Mouse (Mus musculus): ENCODE results near the gene Klrb1f. TPM values are rescaled to one million over a fixed set of nuclear protein-coding genes. Genes with fewer than 3 reads are reported as not detected.
"Not testable (repeated sequence)": the region's sequence is repeated elsewhere in the genome, so short reads cannot be mapped to it uniquely, and the experiment has no call there.

The Klrb1f gene
- polyA plus RNA-seq, 2 experiments: 0.15 to 0.23 TPM

DNA sequence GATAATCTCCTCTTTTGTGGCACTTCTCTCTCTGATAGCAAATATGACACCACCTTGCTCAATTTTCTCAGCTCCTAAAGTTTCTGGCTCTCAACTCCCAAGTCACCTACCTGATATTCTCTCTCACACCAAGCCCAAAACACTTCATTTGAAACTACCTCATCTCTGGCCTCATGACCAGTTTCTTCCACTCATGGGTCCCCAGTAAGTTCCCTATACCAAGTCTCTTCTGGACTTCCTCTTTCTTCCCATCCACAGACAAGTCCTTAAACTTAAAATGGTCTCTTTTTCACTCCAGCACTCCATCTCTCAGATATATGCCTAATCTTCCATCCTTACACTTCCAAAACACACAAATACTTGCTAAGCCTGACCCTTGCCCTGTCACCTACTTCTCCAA is 12.3 kb downstream of the Klrb1f start:
- DNase-seq (ENCODE audit: low read depth in 3 of 3, low spot score in 3 of 3) (no peak), ATAC-seq (ENCODE audit: insufficient read depth) (no peak)
- H3K9ac ChIP-seq (replicated peaks): no peak overlapping the region
- H3K9me3 ChIP-seq (ENCODE audit: control insufficient read depth, low read length): no peaks in the 10 kb centered on the region
- no peaks in the 10 kb centered on the region for H3K27me3 ChIP-seq (ENCODE audit: control insufficient read depth, insufficient read depth, low read length)
- H3K4me1 ChIP-seq (replicated peaks; ENCODE audit: control insufficient read depth in 2 of 2, insufficient read depth in 2 of 2, low read length in 1 of 2): no peaks in the 10 kb centered on the region
- H3K4me2 ChIP-seq (ENCODE audit: low read depth): no peak overlapping the region
- no peaks in the 10 kb centered on the region for H3K36me3 ChIP-seq (replicated peaks; ENCODE audit: control insufficient read depth, insufficient read depth, low read depth)
- TF ChIP-seq EP300 (IDR thresholded peaks at IDR 0.05; ENCODE audit: low read depth): no peak
- no peak for TF ChIP-seq CTCF (IDR thresholded peaks at IDR 0.05; ENCODE audit: low read depth)
- H3K4me3 ChIP-seq (ENCODE audit: insufficient read depth in 1 of 2, low read depth in 2 of 2, low read length in 2 of 2): no peak overlapping the region
- H3K27ac ChIP-seq: no peak overlapping the region

DNA sequence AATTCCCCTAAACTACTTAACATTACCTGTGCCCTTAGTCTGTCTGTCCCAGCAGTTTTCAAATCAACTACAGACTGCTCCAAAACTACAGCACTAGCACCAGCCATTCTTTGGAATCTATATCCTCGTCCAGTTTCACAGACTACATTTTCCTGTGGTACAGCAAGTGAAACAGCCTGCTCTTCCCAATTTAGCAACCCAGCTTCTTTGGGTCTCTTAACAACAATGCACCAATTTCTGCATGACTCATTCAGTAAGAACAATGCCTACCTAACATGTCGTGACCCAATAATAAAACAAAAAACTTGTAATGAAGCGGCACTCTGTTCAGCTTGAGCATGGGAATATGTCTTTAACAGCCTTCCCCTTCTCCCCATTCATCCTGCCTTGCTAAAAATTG is 19.7 kb downstream of the Klrb1f start:
- ATAC-seq (ENCODE audit: insufficient read depth) (no peak), DNase-seq (ENCODE audit: low read depth in 3 of 3, low spot score in 3 of 3) (no peak)
- Histone ChIP-seq H3K36me3 (replicated peaks; ENCODE audit: control insufficient read depth, insufficient read depth, low read depth) (no peaks in the 10 kb centered on the region), H3K4me1 (replicated peaks; ENCODE audit: control insufficient read depth in 2 of 2, insufficient read depth in 2 of 2, low read length in 1 of 2) (no peaks in the 10 kb centered on the region), H3K4me3 (ENCODE audit: insufficient read depth in 1 of 2, low read depth in 2 of 2, low read length in 2 of 2) (no peak overlapping the region), H3K27me3 (ENCODE audit: control insufficient read depth, insufficient read depth, low read length) (no peaks in the 10 kb centered on the region), H3K27ac (no peak overlapping the region), H3K9ac (replicated peaks) (no peak overlapping the region), H3K4me2 (ENCODE audit: low read depth) (no peak overlapping the region), H3K9me3 (ENCODE audit: control insufficient read depth, low read length) (no peaks in the 10 kb centered on the region)
- TF ChIP-seq CTCF (IDR thresholded peaks at IDR 0.05; ENCODE audit: low read depth): no peak
- no peak for TF ChIP-seq EP300 (IDR thresholded peaks at IDR 0.05; ENCODE audit: low read depth)
- 49% methylated on average over 3 of the region's 3 CpGs for WGBS (ENCODE audit: insufficient replicate concordance)

DNA sequence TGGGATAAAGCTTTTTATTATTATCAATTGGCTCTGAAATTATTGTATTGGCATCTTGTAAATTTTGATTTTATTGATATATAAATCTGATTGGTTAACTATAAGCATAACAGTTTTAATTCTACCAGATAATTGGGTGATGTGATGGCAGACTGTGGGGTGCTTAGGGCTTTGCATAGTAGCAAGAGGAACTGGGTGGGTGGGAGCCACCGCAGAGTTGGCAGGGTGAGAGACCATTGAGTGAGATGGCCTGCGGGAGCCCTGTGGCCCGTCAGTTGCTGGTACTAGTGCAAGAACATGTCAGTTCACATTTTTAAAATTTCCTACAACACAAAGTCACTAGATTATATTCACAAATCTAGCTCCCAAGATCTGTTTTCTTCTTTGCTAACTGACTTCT is 20.2 kb downstream of the Klrb1f start:
- TF ChIP-seq CTCF (IDR thresholded peaks at IDR 0.05; ENCODE audit: low read depth): no peak
- TF ChIP-seq EP300 (IDR thresholded peaks at IDR 0.05; ENCODE audit: low read depth): no peak
- no peak for ATAC-seq (ENCODE audit: insufficient read depth)
- Histone ChIP-seq H3K4me2 (ENCODE audit: low read depth) (no peak overlapping the region), H3K4me1 (replicated peaks; ENCODE audit: control insufficient read depth in 2 of 2, insufficient read depth in 2 of 2, low read length in 1 of 2) (no peaks in the 10 kb centered on the region), H3K4me3 (ENCODE audit: insufficient read depth in 1 of 2, low read depth in 2 of 2, low read length in 2 of 2) (no peak overlapping the region), H3K27ac (no peak overlapping the region), H3K36me3 (replicated peaks; ENCODE audit: control insufficient read depth, insufficient read depth, low read depth) (no peaks in the 10 kb centered on the region), H3K9me3 (ENCODE audit: control insufficient read depth, low read length) (no peaks in the 10 kb centered on the region), H3K9ac (replicated peaks) (no peak overlapping the region), H3K27me3 (ENCODE audit: control insufficient read depth, insufficient read depth, low read length) (no peaks in the 10 kb centered on the region)
- WGBS (ENCODE audit: insufficient replicate concordance): 63% methylated on average over 3 of the region's 3 CpGs
- DNase-seq (ENCODE audit: low read depth in 3 of 3, low spot score in 3 of 3): no peak

DNA sequence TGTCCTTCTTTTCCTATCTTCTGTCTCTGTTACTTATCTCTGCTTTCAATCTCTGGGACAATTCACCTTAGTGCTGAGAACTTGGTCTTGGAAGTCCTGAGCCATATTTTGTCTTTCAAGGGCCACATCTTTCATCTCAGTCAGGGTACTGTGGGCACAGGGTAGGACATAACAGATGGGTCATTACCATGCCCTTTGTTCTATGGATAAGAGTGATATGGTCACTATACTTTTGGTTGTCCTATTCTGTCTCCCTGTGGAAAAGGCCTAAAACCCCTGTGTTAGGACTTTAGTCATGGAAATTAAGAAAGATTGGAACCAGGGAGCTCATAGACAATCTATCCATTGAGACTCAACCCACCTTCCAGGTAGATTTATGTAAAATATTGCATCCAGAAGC is 20.8 kb downstream of the Klrb1f start:
- Histone ChIP-seq H3K27me3 (ENCODE audit: control insufficient read depth, insufficient read depth, low read length) (no peaks in the 10 kb centered on the region), H3K9ac (replicated peaks) (no peak overlapping the region), H3K4me2 (ENCODE audit: low read depth) (no peak overlapping the region), H3K36me3 (replicated peaks; ENCODE audit: control insufficient read depth, insufficient read depth, low read depth) (no peaks in the 10 kb centered on the region), H3K9me3 (ENCODE audit: control insufficient read depth, low read length) (no peaks in the 10 kb centered on the region), H3K4me3 (ENCODE audit: insufficient read depth in 1 of 2, low read depth in 2 of 2, low read length in 2 of 2) (no peak overlapping the region), H3K27ac (no peak overlapping the region), H3K4me1 (replicated peaks; ENCODE audit: control insufficient read depth in 2 of 2, insufficient read depth in 2 of 2, low read length in 1 of 2) (no peaks in the 10 kb centered on the region)
- ATAC-seq (ENCODE audit: insufficient read depth) (no peak), DNase-seq (ENCODE audit: low read depth in 3 of 3, low spot score in 3 of 3) (no peak)
- TF ChIP-seq EP300 (IDR thresholded peaks at IDR 0.05; ENCODE audit: low read depth): no peak
- no peak for TF ChIP-seq CTCF (IDR thresholded peaks at IDR 0.05; ENCODE audit: low read depth)

DNA sequence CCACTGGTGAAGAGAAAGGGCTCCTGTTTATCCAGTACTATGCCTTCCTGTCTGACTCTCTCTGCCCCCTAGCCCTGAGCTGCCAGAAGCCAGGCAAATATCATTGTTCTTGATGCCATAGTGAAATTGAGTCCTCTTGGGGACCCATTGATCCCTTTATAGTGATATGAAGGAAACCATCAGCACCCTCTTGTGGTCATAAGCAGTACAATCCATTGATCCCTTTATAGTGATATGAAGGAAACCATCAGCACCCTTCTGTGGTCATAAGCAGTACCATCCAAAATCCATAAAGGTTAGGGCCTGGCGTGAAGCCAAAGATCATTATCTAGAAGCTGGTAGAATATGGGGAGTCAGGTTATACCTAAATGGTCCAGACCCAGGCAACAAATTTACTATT is 21.3 kb downstream of the Klrb1f start:
- no peak overlapping the region for H3K27ac ChIP-seq
- H3K9me3 ChIP-seq (ENCODE audit: control insufficient read depth, low read length): no peaks in the 10 kb centered on the region
- no peaks in the 10 kb centered on the region for H3K36me3 ChIP-seq (replicated peaks; ENCODE audit: control insufficient read depth, insufficient read depth, low read depth)
- no peak overlapping the region for H3K4me3 ChIP-seq (ENCODE audit: insufficient read depth in 1 of 2, low read depth in 2 of 2, low read length in 2 of 2)
- peak; percentile 50; the same call in 1 of the 2 replicates for ATAC-seq (ENCODE audit: insufficient read depth)
- peak in 1 of 3 experiments; percentile 28 for DNase-seq (ENCODE audit: low read depth in 3 of 3, low spot score in 3 of 3)
- H3K4me1 ChIP-seq (replicated peaks; ENCODE audit: control insufficient read depth in 2 of 2, insufficient read depth in 2 of 2, low read length in 1 of 2): no peaks in the 10 kb centered on the region
- H3K27me3 ChIP-seq (ENCODE audit: control insufficient read depth, insufficient read depth, low read length): no peaks in the 10 kb centered on the region
- TF ChIP-seq EP300 (IDR thresholded peaks at IDR 0.05; ENCODE audit: low read depth): no peak
- TF ChIP-seq CTCF (IDR thresholded peaks at IDR 0.05; ENCODE audit: low read depth): peak; percentile 58
- no peak overlapping the region for H3K4me2 ChIP-seq (ENCODE audit: low read depth)
- WGBS (ENCODE audit: insufficient replicate concordance): 27% methylated on average over 1 of the region's 1 CpGs
- H3K9ac ChIP-seq (replicated peaks): no peak overlapping the region

DNA sequence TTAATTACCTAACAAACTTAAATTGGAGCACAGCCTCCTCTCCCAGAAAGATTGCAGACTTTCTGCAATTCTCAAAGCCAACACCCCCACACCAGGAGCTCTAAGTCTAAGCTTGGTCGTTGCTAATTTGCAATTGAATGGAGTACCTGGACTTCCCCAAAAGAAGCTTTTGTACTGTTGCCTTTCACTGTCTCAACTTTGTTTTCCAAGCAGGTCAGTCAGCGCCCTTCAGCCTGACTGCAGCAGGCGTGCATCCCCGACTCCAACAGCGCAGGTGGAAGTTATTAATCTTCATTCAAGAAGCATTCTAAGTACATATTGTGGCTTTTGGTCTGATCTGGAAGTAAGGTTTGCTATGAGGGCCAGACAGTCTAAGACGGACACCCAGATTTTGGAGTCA is 39.4 kb downstream of the Klrb1f start:
- Histone ChIP-seq H3K27ac (no peak overlapping the region), H3K4me3 (ENCODE audit: insufficient read depth in 1 of 2, low read depth in 2 of 2, low read length in 2 of 2) (no peak overlapping the region), H3K36me3 (replicated peaks; ENCODE audit: control insufficient read depth, insufficient read depth, low read depth) (no peaks in the 10 kb centered on the region), H3K9ac (replicated peaks) (no peak overlapping the region), H3K4me1 (replicated peaks; ENCODE audit: control insufficient read depth in 2 of 2, insufficient read depth in 2 of 2, low read length in 1 of 2) (no peaks in the 10 kb centered on the region), H3K9me3 (ENCODE audit: control insufficient read depth, low read length) (no peaks in the 10 kb centered on the region), H3K4me2 (ENCODE audit: low read depth) (no peak overlapping the region), H3K27me3 (ENCODE audit: control insufficient read depth, insufficient read depth, low read length) (no peaks in the 10 kb centered on the region)
- WGBS (ENCODE audit: insufficient replicate concordance): 71% methylated on average over 6 of the region's 6 CpGs
- DNase-seq (ENCODE audit: low read depth in 3 of 3, low spot score in 3 of 3) (no peak), ATAC-seq (ENCODE audit: insufficient read depth) (no peak)
- TF ChIP-seq EP300 (IDR thresholded peaks at IDR 0.05; ENCODE audit: low read depth) (no peak), CTCF (IDR thresholded peaks at IDR 0.05; ENCODE audit: low read depth) (no peak)

DNA sequence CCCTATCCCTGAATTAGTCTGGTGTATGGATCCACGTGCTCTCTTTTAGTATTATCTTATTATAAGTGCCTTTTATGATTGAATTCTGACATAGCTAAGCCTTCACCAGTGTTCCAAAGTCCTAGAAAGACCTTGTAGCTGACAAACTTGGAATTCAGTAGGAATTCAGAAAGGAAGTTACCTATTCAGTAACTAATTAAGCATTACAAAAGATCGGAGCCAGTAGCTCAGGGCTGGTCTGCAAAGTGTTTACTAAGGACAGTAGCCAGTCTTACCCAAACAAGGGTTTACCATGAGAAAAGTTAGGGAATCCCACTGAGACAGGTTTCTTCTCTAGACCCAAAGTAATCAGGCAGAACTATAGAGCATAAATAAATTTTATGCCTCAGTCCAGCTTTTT is 40.3 kb downstream of the Klrb1f start:
- not testable (repeated sequence) for H3K9ac ChIP-seq (replicated peaks); H3K27ac ChIP-seq; H3K36me3 ChIP-seq (replicated peaks; ENCODE audit: control insufficient read depth, insufficient read depth, low read depth); H3K4me3 ChIP-seq (ENCODE audit: insufficient read depth in 1 of 2, low read depth in 2 of 2, low read length in 2 of 2); H3K4me1 ChIP-seq (replicated peaks; ENCODE audit: control insufficient read depth in 2 of 2, insufficient read depth in 2 of 2, low read length in 1 of 2); H3K4me2 ChIP-seq (ENCODE audit: low read depth); H3K9me3 ChIP-seq (ENCODE audit: control insufficient read depth, low read length); H3K27me3 ChIP-seq (ENCODE audit: control insufficient read depth, insufficient read depth, low read length); ATAC-seq (ENCODE audit: insufficient read depth); DNase-seq (ENCODE audit: low read depth in 3 of 3, low spot score in 3 of 3)
- WGBS (ENCODE audit: insufficient replicate concordance): 70% methylated on average over 2 of the region's 2 CpGs

All from liver, embryonic 14.5 days (tissue).